Mouse (Mus musculus): ENCODE measurements around the gene Shcbp1l. TPM values are rescaled to one million over a fixed set of nuclear protein-coding genes. Genes with fewer than 3 reads are reported as not detected.
"Not testable (repeated sequence)": the region's sequence is repeated elsewhere in the genome, so short reads cannot be mapped to it uniquely, and the experiment has no call there.

Gene Shcbp1l
- polyA plus RNA-seq, 1 experiment from 2014 or later: 0.20 TPM

DNA sequence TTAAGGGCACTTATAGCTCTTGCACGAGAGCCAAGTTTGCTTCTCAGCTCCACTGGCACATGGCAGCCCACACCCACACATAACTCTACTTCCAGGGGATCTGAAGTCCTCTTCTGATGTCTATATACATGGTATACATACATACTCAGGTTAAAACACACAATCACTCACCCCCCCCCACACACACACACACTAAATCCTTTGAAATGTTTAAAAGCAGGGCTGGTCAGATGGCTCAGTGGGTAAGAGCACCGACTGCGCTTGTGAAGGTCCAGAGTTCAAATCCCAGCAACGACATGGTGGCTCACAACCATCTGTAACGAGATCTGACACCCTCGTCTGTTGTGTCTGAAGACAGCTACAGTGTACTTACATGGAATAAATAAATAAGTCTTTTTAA lies 13.2 kb upstream of the Shcbp1l start:
- Histone ChIP-seq H3K4me3 (no peak overlapping the region), H3K4me1 (peaks cover 3% of the 10 kb centered on the region; the same call in 1 of the 2 replicates), H3K9me3 (no peaks in the 10 kb centered on the region), H3K27me3 (ENCODE audit: insufficient read depth, poor library complexity, severe bottlenecking) (no peaks in the 10 kb centered on the region), H3K36me3 (no peaks in the 10 kb centered on the region), H3K27ac (no peak overlapping the region)
- WGBS: 86% methylated on average over 6 of the region's 6 CpGs
- DNase-seq (ENCODE audit: low spot score): no peak

DNA sequence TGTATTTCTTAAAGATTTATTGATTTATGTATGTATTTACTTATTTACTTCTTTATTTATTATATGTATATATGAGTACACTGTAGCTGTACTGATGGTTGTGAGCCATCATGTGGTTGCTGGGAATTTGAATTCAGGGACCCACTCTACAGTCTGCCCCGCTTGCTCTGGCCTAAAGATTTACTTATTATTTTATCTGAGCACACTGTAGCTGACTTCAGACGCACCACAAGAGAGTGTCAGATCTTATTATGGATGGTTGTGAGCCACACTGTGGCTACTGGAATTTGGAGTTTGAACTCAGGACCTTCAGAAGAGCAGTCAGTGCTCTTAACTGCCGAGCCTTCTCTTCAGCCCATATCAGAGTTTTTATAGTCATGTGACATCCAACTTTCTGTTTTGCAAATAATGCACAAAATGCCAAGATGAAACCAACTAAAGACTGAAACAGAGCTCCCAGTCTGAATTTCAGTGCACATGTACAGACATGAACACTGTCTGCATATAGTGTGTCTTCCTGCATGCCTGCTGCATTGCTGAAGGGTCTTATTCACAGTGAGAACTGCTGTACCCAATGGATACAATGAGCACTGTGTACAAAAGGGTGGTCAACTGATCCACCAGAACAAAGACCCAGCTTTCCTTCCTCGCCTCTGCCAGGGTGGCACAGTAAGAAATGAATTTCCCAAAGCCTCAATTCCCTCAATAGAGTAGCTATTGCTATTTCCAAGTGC lies 12.1 kb upstream of the Shcbp1l start:
- H3K36me3 ChIP-seq; H3K27me3 ChIP-seq (ENCODE audit: insufficient read depth, poor library complexity, severe bottlenecking); H3K4me3 ChIP-seq; H3K27ac ChIP-seq; H3K9me3 ChIP-seq; H3K4me1 ChIP-seq; DNase-seq (ENCODE audit: low spot score): not testable (repeated sequence)
- 74% methylated on average over 3 of the region's 4 CpGs for WGBS

- H3K27me3 ChIP-seq (ENCODE audit: insufficient read depth, poor library complexity, severe bottlenecking); H3K9me3 ChIP-seq; H3K27ac ChIP-seq; H3K4me1 ChIP-seq; DNase-seq (ENCODE audit: low spot score); H3K4me3 ChIP-seq; H3K36me3 ChIP-seq: not testable (repeated sequence)
- 87% methylated on average over 13 of the region's 13 CpGs for WGBS
Measured at GRCm38 (mm10) chr1:153413397-153414020, 11.5 kb upstream of the Shcbp1l start.

- WGBS: 88% methylated on average over 24 of the region's 24 CpGs
- not testable (repeated sequence) for H3K4me3 ChIP-seq; DNase-seq (ENCODE audit: low spot score); H3K4me1 ChIP-seq; H3K36me3 ChIP-seq; H3K27me3 ChIP-seq (ENCODE audit: insufficient read depth, poor library complexity, severe bottlenecking); H3K9me3 ChIP-seq; H3K27ac ChIP-seq
Measured at GRCm38 (mm10) chr1:153414114-153414723, 10.7 kb upstream of the Shcbp1l start.

DNA sequence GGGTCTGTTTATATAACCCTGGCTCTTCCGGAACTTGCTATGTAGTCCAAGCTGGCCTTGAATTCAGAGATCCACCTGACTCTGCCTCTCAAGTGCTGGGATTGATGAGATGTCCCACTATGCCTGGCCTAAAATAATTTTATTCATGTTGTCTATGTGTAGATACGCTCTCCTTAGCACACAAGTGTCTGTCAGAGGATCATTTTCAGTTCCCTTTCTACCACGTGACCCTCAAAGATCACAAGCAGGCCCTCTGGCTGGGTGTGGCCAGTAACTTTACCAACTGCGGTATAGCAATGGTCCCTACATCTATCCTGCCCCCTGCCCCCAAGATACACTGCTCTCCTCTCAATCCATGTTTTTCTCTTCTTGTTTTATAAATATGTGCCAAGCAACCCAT lies 10.0 kb upstream of the Shcbp1l start:
- H3K9me3 ChIP-seq: no peaks in the 10 kb centered on the region
- no peaks in the 10 kb centered on the region for H3K27me3 ChIP-seq (ENCODE audit: insufficient read depth, poor library complexity, severe bottlenecking)
- H3K36me3 ChIP-seq: no peaks in the 10 kb centered on the region
- WGBS: 91% methylated on average over 4 of the region's 4 CpGs
- H3K27ac ChIP-seq: no peak overlapping the region
- H3K4me1 ChIP-seq: peaks cover 3% of the 10 kb centered on the region; the same call in 1 of the 2 replicates
- no peak for DNase-seq (ENCODE audit: low spot score)
- H3K4me3 ChIP-seq: no peak overlapping the region

DNA sequence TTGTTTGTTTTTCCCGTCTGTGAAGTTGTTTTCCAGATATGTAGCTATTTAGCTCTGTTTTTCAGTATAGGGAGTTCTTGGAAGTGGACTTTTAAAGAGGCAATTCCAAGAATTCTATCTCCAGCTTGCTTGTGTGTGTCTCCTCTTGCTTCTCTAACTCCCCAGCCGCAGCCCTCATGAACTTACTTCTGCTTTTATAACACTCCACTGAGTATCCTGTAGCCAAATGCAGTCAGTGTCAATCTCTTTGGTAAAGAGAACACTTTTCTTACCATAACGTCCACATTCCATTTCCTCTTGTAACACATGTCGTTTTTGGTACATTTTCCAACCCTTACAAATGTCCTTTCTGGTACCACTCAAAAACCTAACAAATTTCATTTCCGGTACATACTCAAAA lies 9.2 kb upstream of the Shcbp1l start:
- not testable (repeated sequence) for H3K9me3 ChIP-seq; H3K27ac ChIP-seq; H3K4me1 ChIP-seq; H3K36me3 ChIP-seq; H3K4me3 ChIP-seq; DNase-seq (ENCODE audit: low spot score); H3K27me3 ChIP-seq (ENCODE audit: insufficient read depth, poor library complexity, severe bottlenecking)
- WGBS: 77% methylated on average over 2 of the region's 5 CpGs

DNA sequence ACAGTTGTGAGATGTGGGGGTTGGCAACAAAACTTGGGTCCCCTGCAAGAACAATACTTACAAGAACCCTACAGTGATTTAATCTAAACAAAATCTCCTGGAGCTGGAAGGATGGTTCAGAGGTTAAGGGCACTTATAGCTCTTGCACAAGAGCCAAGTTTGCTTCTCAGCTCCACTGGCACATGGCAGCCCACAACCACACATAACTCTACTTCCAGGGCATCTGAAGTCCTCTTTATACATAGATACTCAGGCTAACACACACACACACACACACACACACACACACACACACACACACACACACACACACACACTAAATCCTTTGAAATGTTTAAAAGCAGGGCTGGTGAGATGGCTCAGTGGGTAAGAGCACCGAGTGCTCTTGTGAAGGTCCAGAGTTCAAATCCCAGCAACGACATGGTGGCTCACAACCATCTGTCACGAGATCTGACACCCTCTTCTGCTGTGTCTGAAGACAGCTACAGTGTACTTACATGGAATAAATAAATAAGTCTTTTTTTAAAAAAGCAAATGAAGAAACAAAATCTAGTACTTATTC lies 8.6 kb upstream of the Shcbp1l start:
- H3K4me3 ChIP-seq; H3K27me3 ChIP-seq (ENCODE audit: insufficient read depth, poor library complexity, severe bottlenecking); H3K4me1 ChIP-seq; H3K36me3 ChIP-seq; H3K9me3 ChIP-seq; H3K27ac ChIP-seq; DNase-seq (ENCODE audit: low spot score): not testable (repeated sequence)
- 75% methylated on average over 3 of the region's 3 CpGs for WGBS

- 81% methylated on average over 4 of the region's 4 CpGs for WGBS
- H3K36me3 ChIP-seq: not testable (repeated sequence)
Measured at GRCm38 (mm10) chr1:153417805-153418204, 7.2 kb upstream of the Shcbp1l start.

DNA sequence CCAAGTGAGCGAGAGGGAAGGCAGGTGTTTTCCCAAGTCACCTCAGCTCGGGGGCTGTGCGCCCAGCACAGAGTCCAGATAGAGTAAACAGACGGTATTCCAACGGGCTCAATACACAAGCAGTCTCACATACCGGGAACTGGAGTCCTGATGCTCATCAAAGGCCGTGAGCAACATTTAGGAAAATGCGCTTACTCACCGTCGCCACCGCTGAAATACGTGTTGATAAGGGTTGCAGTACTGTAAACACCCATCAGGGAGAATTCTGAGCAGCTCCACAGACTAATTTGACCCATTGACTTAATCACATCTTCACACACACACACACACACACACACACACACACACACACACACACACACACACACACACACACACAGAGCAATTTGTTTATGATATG lies 691 bp upstream of the Shcbp1l start:
- Histone ChIP-seq H3K27ac (no peak overlapping the region), H3K36me3 (no peaks in the 10 kb centered on the region), H3K9me3 (no peaks in the 10 kb centered on the region), H3K4me1 (peaks cover 14% of the 10 kb centered on the region), H3K27me3 (ENCODE audit: insufficient read depth, poor library complexity, severe bottlenecking) (peaks cover 23% of the 10 kb centered on the region), H3K4me3 (peak overlapping the region; percentile 73)
- WGBS: 20% methylated on average over 12 of the region's 12 CpGs
- DNase-seq (ENCODE audit: low spot score): no peak

More at GRCm38 (mm10) chr1:153417805-153418204, 7.2 kb upstream of the Shcbp1l start:
- H3K27ac ChIP-seq; H3K4me3 ChIP-seq; H3K27me3 ChIP-seq (ENCODE audit: insufficient read depth, poor library complexity, severe bottlenecking); H3K9me3 ChIP-seq; H3K4me1 ChIP-seq; DNase-seq (ENCODE audit: low spot score): not testable (repeated sequence)

GRCm38 (mm10) chr1:153431158-153431557 lies 6.2 kb downstream of the Shcbp1l start:
- Histone ChIP-seq H3K27ac (no peak overlapping the region), H3K27me3 (ENCODE audit: insufficient read depth, poor library complexity, severe bottlenecking) (peaks cover 10% of the 10 kb centered on the region), H3K4me1 (0 out of 2 replicates have a peak, but pooled peaks cover 3% of the 10 kb centered on the region), H3K4me3 (no peak overlapping the region), H3K36me3 (no peaks in the 10 kb centered on the region), H3K9me3 (no peaks in the 10 kb centered on the region)
- no peak for DNase-seq (ENCODE audit: low spot score)
- WGBS: 48% methylated on average over 7 of the region's 7 CpGs

GRCm38 (mm10) chr1:153431701-153432100 lies 6.7 kb downstream of the Shcbp1l start:
- no peak overlapping the region for H3K27ac ChIP-seq
- no peak overlapping the region for H3K4me3 ChIP-seq
- H3K9me3 ChIP-seq: no peaks in the 10 kb centered on the region
- H3K4me1 ChIP-seq: 0 out of 2 replicates have a peak, but pooled peaks cover 3% of the 10 kb centered on the region
- DNase-seq (ENCODE audit: low spot score): no peak
- no peaks in the 10 kb centered on the region for H3K36me3 ChIP-seq
- peaks cover 5% of the 10 kb centered on the region; the same call in 1 of the 2 replicates for H3K27me3 ChIP-seq (ENCODE audit: insufficient read depth, poor library complexity, severe bottlenecking)
- 84% methylated on average over 10 of the region's 10 CpGs for WGBS

DNA sequence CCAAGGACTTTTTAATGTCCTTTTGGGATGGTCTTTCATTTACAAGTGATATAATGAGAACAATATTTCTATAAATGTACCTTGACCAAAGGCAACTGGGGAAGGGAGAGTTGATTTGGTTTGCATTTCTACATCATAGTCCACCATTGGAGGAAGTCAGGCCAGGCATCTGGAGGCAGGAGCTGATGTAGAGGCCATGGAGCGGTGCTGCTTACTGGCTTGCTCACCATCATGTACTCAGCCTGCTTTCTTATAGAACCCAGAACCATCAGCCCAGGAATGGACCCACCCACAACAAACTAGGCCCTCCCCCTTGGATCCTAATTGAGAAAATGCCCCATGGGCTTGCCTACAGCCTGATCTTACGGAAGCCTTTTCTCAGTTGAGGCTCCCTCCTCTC lies 7.4 kb downstream of the Shcbp1l start:
- Histone ChIP-seq H3K4me1 (0 out of 2 replicates have a peak, but pooled peaks cover 3% of the 10 kb centered on the region), H3K36me3 (no peaks in the 10 kb centered on the region), H3K27me3 (ENCODE audit: insufficient read depth, poor library complexity, severe bottlenecking) (0 out of 2 replicates have a peak, but pooled peaks cover 4% of the 10 kb centered on the region), H3K27ac (no peak overlapping the region), H3K9me3 (no peaks in the 10 kb centered on the region), H3K4me3 (no peak overlapping the region)
- DNase-seq (ENCODE audit: low spot score): no peak
- 91% methylated on average over 2 of the region's 2 CpGs for WGBS
